Mouse (Mus musculus) intestine, embryonic 16.5 days (tissue): ENCODE measurements around the gene Agl. TPM values are rescaled to one million over a fixed set of nuclear protein-coding genes. Genes with fewer than 3 reads are reported as not detected.
A peak's percentile ranks its signal among the peaks of the same experiment; 100 is the strongest.

Experiments used
- ATAC-seq: fragments of 200-750 bp; cut with Nextera tagmentation; 2 replicates; pipeline ENCODE4 v1.8.0; 2017; ENCODE audit warnings: moderate TSS enrichment, moderate library complexity
- H3K27ac ChIP-seq: fragments of 300-500 bp; sonication (generic); 2 replicates; pipeline ENCODE4 v1.5.1; 2014; ENCODE audit warnings: mild to moderate bottlenecking, low read length
- H3K27me3 ChIP-seq: fragments of 300-500 bp; sonication (generic); replicated peaks from 2 replicates; pipeline ENCODE4 v1.6.1; 2014; ENCODE audit warnings: low read length, control low read depth, mixed read lengths; ENCODE audit not compliant: control insufficient read depth, insufficient read depth
- H3K36me3 ChIP-seq: fragments of 300-500 bp; sonication (generic); 2 replicates; pipeline ENCODE4 v1.6.1; 2014; ENCODE audit warnings: low read length, control low read depth; ENCODE audit not compliant: control insufficient read depth, insufficient read depth
- H3K4me1 ChIP-seq: fragments of 300-500 bp; sonication (generic); 2 replicates; pipeline ENCODE4 v1.6.1; 2014; ENCODE audit warnings: low read length, control low read depth, mixed read lengths; ENCODE audit not compliant: control insufficient read depth, insufficient read depth
- H3K4me2 ChIP-seq: fragments of 300-500 bp; sonication (generic); 2 replicates; pipeline ENCODE4 v1.6.1; 2014; ENCODE audit warnings: low read depth, low read length, control low read depth
- H3K4me3 ChIP-seq: fragments of 300-500 bp; sonication (generic); 2 replicates; pipeline ENCODE4 v1.5.1; 2014; ENCODE audit warnings: mild to moderate bottlenecking, low read length
- H3K9ac ChIP-seq: fragments of 300-500 bp; sonication (generic); 2 replicates; pipeline ENCODE4 v1.6.1; 2014; ENCODE audit warnings: low read depth, low read length
- H3K9me3 ChIP-seq: fragments of 300-500 bp; sonication (generic); 2 replicates; pipeline ENCODE4 v1.6.1; 2016; ENCODE audit warnings: low read length, control low read depth; ENCODE audit not compliant: control insufficient read depth
- WGBS: fragments of 180-500 bp; shearing (Covaris S2); extraction: QIAGEN DNeasy Blood & Tissue Kit; methylation state at CpG from one replicate; pipeline ENCODE4 v1.1.7; 2014; 5-methylcytosine and 5-hydroxymethylcytosine counted together
- polyA plus RNA-seq: library from polyadenylated mRNA; unstranded; fragments of >200 nt; fragmentation: Nextera tagmentation; extraction: Ambion mirVana; gene quantifications from 2 replicates; pipeline ENCODE4 v1.2.1, GENCODE M21; 2015

The Agl gene
- polyA plus RNA-seq, 1 experiment from 2014 or later, result 10.3 TPM

DNA sequence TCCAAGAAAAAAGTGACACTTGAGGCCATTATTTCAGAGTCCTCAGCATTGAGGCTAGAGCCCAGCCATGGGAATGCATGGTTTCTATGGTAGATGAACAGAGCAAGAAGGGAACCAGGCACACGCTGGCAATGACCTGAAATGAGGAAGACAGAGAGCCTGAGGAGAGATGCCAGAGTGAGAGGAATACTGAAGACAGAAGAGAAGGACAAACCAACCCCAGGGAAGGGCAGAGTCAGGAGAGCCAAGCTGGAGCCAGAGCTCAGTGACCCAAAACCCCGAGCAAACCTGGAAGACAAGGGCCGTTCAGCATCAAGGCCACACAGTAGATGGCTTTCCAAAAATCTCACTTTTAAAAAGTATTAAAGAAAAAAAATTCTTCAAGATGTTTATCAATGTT is 2.1 kb downstream of the Agl start:
- 80% methylated on average over 3 of the region's 3 CpGs for WGBS
- Histone ChIP-seq H3K36me3 (no peaks in the 10 kb centered on the region), H3K9ac (no peak overlapping the region), H3K27ac (no peak overlapping the region), H3K4me2 (no peak overlapping the region), H3K9me3 (no peaks in the 10 kb centered on the region), H3K4me3 (no peak overlapping the region), H3K4me1 (0 out of 2 replicates have a peak, but pooled peaks cover 5% of the 10 kb centered on the region), H3K27me3 (no peaks in the 10 kb centered on the region)
- no peak for ATAC-seq

DNA sequence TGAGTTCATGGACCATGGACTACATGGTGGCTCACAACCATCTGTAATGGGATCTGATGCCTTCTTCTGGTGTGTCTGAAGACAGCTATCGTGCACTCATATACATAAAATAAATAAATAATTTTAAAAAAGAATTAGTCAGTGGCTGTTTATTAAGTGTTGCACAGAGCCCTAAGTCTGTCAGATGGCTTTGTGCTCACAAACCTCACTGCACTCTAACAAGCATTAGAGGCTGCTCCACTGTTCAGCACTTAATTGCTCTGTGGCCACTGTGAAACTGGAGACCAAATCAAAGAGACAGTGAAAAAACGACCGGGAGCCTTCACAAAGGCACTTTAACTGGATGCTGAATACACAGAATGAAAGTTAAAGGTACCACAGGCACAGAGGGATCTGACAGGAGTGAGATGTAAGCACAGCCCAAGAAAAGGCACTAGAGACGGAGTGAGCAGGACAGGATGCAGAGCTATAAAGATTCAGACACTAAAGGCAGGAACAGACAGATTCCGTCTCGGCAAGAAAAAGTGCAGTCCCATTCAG is 3.1 kb downstream of the Agl start:
- no peak overlapping the region for H3K4me2 ChIP-seq
- WGBS, result 52% methylated on average over 6 of the region's 6 CpGs
- no peaks in the 10 kb centered on the region for H3K27me3 ChIP-seq
- H3K9ac ChIP-seq, result no peak overlapping the region
- ATAC-seq, result no peak
- H3K27ac ChIP-seq, result no peak overlapping the region
- H3K36me3 ChIP-seq, result no peaks in the 10 kb centered on the region
- H3K4me1 ChIP-seq, result 0 out of 2 replicates have a peak, but pooled peaks cover 5% of the 10 kb centered on the region
- no peaks in the 10 kb centered on the region for H3K9me3 ChIP-seq
- no peak overlapping the region for H3K4me3 ChIP-seq

DNA sequence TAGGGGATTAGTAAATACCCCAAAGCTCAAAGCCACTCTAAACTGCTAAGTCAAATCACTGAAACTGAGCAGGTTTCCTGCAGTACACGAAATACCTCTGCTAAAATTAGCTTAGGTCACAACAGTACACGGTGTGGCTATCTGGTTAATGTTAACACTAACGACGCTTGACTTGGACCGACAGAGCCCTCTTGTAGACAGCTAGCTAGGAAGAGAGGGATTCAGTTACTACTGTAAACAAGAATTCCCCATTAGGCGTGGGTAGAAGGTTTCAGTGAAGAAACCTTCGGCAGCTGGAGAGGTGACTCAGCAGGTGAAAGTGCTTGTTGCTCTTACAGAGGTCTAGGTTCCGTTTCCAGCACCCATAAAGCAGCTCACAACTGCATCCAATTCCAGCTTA is 6.2 kb downstream of the Agl start:
- 38% methylated on average over 8 of the region's 8 CpGs for WGBS
- H3K9me3 ChIP-seq, result no peaks in the 10 kb centered on the region
- no peaks in the 10 kb centered on the region for H3K4me1 ChIP-seq
- no peak overlapping the region for H3K9ac ChIP-seq
- no peaks in the 10 kb centered on the region for H3K27me3 ChIP-seq
- no peak overlapping the region for H3K4me3 ChIP-seq
- no peaks in the 10 kb centered on the region; the same call in 1 of the 2 replicates for H3K36me3 ChIP-seq
- ATAC-seq, result no peak
- no peak overlapping the region for H3K4me2 ChIP-seq
- H3K27ac ChIP-seq, result no peak overlapping the region

DNA sequence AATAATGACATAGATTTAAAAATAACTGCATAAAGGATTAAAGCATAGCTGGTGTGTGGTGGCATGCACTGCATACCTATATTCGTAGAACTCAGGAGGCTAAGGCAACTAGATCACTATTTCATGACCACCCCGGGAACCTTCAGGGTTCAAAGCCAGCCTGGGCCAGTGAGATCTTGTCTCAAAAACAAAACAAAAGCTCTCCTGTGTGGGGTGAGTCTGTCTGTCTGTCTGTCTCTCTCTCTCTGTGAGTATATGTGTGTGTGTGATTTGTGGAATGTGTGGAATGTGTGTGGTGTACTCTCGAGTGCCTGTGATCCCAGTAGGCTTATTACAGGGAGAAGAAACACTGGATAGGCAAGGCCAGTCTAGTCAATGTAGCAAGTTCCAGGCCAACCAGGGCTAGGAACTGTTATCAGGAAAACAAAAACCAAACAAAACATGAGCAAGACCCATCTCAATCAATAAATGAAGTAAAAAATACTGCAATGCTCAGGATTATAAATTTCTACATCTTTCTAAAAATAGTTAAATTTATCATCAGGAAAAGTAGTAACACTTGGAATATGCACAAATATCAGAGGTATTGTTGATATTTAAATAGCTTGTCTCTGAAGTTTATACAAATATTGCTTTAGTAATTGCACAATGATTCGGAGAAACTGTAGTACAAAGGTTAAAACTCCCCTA is 9.0 kb downstream of the Agl start:
- Histone ChIP-seq H3K9ac (no peak overlapping the region), H3K4me1 (no peaks in the 10 kb centered on the region), H3K27me3 (no peaks in the 10 kb centered on the region), H3K4me3 (no peak overlapping the region), H3K4me2 (no peak overlapping the region), H3K9me3 (no peaks in the 10 kb centered on the region), H3K36me3 (no peaks in the 10 kb centered on the region; the same call in 1 of the 2 replicates), H3K27ac (no peak overlapping the region)
- no peak for ATAC-seq
- 70% methylated on average over 4 of the region's 4 CpGs for WGBS

DNA sequence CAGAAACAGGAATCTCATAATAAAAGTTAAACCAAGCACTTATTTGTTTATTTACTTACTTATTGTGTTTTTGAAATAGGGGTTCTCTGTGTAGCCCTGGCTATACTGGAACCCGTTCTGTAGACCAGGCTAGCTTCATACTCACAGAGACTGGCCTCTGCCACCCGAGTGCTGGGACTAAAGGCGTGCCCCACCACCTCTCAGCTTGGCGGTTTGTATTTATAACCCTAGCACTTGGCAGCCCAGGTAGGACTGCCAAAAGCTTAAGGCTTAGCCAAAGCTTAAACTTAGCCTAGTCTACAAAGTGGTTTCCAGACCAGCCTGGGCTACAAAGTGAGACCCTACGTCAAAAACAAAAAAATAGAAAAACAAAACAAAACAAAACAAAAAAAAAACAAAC is 19.1 kb downstream of the Agl start:
- ATAC-seq, result no peak
- WGBS, result 89% methylated on average over 5 of the region's 5 CpGs
- H3K27ac ChIP-seq, result no peak overlapping the region

DNA sequence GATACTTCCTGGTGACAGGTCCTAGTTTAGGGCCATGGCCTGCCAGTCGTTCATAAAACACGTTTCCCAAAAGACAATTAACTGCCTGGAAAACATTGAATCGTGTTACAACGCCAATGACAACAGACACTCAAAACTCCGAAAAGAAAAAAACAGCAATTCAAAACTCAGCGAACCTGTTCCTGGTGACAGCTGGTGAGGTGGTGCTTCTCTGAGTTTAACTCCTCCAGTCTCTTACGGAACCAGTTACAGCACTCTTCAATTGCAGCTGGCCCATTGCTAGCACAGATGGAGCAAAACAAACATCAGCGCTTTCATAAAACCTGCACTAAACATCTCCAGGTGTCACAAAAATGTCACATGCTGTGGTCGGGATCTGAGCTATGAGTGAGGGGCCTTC is 21.4 kb downstream of the Agl start:
- H3K4me3 ChIP-seq, result no peak overlapping the region
- H3K27ac ChIP-seq, result no peak overlapping the region
- peak; percentile 36; the same call in 1 of the 2 replicates for ATAC-seq
- no peaks in the 10 kb centered on the region for H3K4me1 ChIP-seq
- no peaks in the 10 kb centered on the region for H3K27me3 ChIP-seq
- peaks cover 11% of the 10 kb centered on the region; the same call in 1 of the 2 replicates for H3K36me3 ChIP-seq
- H3K9me3 ChIP-seq, result no peaks in the 10 kb centered on the region
- H3K9ac ChIP-seq, result no peak overlapping the region
- no peak overlapping the region for H3K4me2 ChIP-seq
- 72% methylated on average over 9 of the region's 9 CpGs for WGBS

More for the DNA sequence above, 19.1 kb downstream of the Agl start:
- Histone ChIP-seq H3K4me3 (no peak overlapping the region), H3K27me3 (no peaks in the 10 kb centered on the region), H3K36me3 (peaks cover 11% of the 10 kb centered on the region; the same call in 1 of the 2 replicates), H3K4me1 (no peaks in the 10 kb centered on the region), H3K9ac (no peak overlapping the region), H3K9me3 (no peaks in the 10 kb centered on the region), H3K4me2 (no peak overlapping the region)

DNA sequence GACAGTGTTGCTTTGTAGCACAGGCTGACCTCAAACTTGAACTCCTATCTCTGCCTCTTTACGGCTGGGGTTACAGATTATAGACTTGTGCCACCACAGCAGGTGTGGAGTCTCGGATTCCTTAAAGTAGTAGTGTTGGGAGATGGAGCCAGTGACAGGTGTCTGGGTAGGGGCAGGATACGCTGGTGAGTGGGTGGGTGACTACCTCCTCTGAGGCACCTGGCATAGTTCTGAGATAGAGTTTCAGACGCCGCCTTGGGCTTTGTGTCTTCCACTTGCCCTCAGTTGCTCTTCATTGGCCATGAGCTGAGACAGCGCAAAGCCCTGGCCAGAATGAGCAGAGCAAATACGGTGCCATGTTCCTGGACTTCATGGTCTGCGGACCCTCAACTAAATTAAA is 22.1 kb downstream of the Agl start:
- H3K4me1 ChIP-seq, result no peaks in the 10 kb centered on the region
- H3K36me3 ChIP-seq, result peaks cover 6% of the 10 kb centered on the region
- H3K27ac ChIP-seq, result no peak overlapping the region
- no peak overlapping the region for H3K9ac ChIP-seq
- no peaks in the 10 kb centered on the region for H3K27me3 ChIP-seq
- H3K4me3 ChIP-seq, result no peak overlapping the region
- H3K9me3 ChIP-seq, result no peaks in the 10 kb centered on the region
- no peak overlapping the region for H3K4me2 ChIP-seq
- ATAC-seq, result no peak
- WGBS, result 94% methylated on average over 8 of the region's 8 CpGs

DNA sequence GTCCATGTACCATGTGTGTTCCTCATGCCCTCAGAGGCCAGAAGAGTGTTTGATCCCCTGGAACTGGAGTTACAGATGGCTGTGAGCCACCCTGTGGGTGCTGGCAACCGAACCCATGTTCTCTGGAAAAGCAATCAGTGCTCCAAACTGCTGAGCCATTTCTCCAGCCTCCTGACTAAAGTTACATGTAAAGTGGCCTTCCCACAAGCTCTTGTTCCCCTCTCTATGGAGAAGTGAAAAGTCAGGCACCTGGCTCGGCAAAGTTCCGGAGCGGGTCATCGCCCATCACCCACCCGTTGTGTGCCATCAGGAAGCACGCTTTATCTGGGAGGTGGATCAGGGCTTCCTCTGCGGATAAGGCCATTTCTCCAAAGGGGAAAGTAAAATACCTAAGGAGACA is 23.2 kb downstream of the Agl start:
- Histone ChIP-seq H3K4me1 (no peaks in the 10 kb centered on the region), H3K9ac (no peak overlapping the region), H3K27me3 (no peaks in the 10 kb centered on the region), H3K9me3 (no peaks in the 10 kb centered on the region), H3K4me3 (no peak overlapping the region), H3K4me2 (no peak overlapping the region), H3K27ac (no peak overlapping the region), H3K36me3 (peaks cover 8% of the 10 kb centered on the region; the same call in 1 of the 2 replicates)
- WGBS, result 92% methylated on average over 8 of the region's 8 CpGs
- ATAC-seq, result no peak

DNA sequence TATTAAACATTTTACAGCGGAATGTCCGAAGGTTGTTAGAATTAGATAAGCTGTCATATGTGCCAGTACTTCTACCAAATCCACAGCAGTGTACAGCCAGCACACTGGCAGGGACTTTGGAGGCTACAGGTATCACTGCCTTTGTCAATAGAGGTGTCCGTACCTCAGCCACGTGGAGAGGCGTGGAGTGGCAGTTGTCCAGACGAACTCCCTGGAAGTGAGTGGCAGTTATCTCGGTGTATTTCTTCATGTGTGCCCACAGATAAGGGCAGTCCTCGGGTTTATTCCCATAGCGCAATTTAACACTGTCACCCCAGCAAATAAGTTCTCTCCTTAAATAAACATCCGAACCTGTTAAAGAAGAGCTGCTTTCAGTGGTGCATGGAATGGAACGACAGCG is 23.7 kb downstream of the Agl start:
- no peak overlapping the region for H3K4me3 ChIP-seq
- no peak overlapping the region for H3K4me2 ChIP-seq
- no peak overlapping the region for H3K27ac ChIP-seq
- H3K9me3 ChIP-seq, result no peaks in the 10 kb centered on the region
- peak; percentile 50; the same call in 1 of the 2 replicates for ATAC-seq
- no peak overlapping the region for H3K9ac ChIP-seq
- no peaks in the 10 kb centered on the region for H3K27me3 ChIP-seq
- no peaks in the 10 kb centered on the region for H3K4me1 ChIP-seq
- H3K36me3 ChIP-seq, result peaks cover 8% of the 10 kb centered on the region; the same call in 1 of the 2 replicates
- 68% methylated on average over 12 of the region's 12 CpGs for WGBS
